Mouse (Mus musculus): ENCODE measurements at regions not wholly inside any gene's neighbourhood (a gene's known extent, or its start where the extent isn't known, plus 50 kb on each side); places are given as distances from the start of the nearest gene placed in this dataset.

DNA sequence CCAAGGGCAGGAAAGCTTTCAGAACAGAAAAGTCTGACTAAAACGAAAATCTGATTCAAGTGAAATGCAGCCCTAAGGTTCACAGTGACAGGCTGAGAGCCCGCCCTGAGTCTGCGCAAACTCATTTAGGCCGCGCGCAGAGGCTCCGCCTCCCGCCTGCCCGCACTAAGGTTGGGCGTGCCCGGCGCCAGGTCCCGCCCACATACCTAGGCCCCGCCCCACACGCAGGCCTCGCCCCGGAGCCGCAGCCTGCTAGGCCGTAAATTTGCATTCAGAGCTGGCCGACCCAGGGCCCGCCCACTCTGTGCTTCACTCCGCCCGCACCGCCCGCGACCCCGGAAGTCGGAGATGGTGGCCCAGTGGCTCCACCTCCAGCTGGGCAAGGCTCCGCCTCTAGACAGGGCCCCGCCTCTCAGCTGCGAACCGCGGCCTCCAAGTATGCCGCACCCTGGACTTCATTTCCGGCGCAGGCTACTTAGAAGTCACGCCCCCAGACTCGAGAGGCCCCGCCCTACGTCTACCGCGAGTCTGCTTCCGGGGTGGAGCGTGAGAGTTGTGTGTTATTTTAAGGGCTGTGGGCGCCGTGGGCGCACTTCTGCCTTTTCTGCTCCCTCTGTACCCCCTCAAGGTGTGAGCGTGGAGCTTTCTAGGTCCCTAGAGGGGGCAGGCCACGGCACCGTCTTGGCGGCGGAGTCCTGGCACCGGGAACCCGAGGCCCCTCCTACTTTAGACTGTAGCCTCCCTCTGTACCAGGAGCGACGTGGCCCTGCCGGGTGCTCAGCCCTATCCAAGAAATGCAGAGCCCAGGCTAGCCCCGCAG is 52.3 kb upstream of the Wnt7b start:
- DNase-seq, result peak; percentile 99

DNA sequence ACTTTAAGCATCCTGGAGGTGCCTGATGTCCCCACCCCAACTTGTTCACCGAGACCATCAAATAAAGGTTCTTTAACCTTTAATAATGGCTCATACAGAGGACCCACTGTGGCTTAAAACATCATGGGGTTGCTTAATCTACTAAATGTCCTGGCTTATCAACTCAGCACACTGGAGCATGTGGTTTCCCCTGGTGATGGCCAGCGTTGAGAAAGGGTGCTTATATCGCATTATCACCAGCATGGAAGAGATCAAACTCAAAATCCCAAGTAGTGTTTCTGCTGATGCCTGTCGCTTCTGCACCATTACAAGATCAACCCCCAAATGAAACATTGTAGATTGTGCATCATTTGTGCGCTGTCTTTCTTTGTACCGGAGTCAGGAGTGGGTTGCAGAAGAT is 53.2 kb upstream of the Wnt7b start:
- no peak for DNase-seq

DNA sequence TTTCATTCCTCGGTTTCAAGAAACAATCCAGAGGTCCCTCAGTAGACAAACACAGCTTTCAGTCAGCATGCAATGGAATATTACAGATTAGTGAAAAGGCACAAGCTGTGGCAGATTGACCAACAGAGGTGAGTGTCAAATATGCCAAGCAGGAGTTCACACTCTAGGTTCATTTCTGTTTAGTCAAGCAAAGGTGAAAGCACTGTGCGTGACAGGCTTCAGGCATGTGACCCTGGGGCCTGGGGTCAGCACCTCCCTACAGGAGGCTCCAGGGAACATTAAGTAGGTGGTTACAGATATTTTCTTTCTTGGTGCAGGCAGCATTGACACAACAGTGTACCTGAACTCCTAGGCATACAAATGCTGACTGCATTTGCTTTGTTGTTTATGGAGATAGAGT is 57.3 kb upstream of the Wnt7b start:
- DNase-seq, result no peak

DNA sequence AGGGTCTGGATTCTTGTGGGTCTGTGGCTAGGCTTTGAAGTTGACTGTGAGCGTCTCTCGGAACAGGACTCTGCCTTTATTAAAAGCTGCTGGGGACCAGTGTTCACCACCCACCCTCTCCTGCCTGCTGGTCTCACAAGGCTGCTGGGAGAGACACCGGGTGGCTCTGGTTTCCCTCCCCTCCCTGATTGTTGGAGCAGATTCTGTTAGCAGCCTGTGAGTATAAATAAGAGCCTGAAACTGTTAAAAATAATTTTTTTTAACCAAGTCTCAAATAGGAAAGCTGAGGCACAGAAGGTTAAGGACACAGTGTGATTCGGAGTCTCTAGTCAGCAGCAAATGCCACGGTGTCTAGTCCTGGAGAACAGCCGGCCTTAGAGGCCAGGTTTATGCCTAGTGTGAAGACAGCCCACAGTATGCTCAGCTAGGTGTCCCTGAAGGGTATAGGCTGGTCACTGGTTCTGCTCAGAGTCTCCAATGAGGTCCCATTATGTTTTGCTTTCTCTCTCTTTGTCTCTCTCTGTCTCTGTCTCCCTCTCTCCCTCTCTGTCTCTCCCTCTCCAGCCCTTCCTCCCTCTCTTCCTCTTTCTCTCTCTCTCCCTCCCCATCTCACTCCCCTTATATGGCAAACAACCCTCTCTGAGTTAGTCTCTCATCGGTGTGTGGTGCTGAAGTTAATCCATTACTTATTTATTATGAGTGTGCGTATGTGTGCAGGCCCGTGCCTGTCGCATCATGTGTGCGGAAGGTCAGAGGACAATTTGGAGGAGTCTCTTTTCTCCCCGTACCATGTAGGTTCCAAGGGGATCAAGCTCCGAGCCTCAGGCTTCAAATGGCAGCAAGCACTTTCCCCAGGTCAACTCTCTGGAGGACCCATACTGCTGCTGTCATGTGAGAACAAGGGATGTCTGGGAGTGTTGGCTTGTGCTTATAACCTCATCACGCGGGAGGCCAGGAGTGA is 59.1 kb upstream of the Wnt7b start:
- no peak for DNase-seq

DNA sequence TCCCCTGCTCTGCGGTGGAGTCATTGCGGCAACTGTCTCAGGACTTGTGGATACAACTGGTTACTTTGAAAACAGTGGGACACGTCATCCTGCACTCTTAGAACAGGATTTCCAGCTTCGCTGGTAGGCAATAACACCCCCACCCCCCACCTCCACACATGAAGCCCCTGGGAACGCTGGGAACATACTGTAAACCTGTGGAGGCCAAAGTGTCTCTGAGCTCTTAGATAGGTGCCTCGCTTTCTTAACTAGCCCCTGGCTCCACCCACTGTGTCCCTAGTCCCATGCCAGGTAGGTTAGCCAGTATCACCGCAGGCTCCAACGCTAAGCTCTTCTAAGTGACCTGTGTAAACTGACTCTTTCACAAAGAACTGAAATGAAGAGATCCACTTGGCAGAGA is 63.1 kb upstream of the Wnt7b start:
- no peak for DNase-seq

DNA sequence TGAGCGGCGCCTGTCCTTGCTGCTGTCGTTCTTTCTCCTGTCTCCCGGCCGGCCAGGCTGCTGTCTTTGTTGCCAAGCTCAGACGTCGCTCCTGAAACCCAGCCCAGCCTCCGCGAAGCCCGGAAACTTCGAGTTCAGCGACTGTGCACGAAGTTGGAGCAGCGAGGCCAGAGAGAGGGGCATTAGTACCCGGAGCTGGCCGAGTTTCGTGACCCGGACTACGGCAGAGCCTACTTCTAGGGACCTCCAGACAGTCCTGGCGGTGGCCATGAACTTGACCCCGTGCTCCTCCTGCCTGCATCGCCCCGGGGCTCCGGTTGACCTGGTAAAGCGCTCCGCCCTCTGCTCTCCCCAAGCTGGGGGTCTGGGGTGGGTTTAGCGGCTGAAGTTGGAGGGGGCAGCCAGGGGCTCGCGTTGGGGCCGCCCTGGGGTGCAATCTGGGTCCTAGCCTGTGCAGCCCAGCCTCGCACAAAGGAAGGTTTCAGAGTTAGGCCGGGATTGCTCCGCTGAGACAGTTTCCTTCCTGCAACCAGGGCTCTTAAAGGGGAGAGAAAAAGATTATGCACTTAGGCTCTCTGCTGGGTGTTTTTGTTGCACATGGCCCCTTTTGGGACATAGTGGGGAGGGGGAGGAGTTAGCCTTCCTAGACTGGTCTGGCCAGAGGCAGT is 63.8 kb upstream of the Wnt7b start:
- peak; percentile 67 for DNase-seq

DNA sequence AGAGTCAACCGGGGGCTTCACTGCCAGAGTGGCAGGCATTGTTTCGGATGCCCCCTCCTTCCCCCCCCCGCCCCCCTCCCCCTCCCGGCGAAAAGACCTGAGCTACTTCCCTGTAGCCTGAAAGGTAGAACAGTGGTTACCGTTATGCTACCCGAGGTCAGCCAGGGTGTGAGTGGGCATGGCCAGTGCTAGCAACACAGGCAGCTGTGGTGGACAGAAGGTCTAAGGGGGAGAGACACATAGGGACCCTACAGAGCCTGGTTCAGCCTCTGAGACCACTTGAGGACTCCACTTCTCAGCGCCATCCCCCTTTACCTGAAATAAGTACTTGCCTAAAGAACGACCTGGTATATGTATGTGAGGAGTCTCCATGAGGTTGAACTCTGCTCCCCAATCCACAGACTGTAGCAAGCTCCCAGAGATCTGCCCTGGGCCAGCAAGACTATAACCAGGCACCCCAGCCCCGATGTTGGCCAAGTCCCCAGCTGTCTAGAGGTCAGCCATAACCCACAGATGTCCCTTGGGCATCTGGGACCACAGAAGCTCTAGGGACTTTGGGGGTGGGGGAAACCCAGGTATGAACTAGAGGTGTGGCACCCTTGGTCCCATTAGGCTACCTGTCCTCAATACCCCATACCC is 64.5 kb upstream of the Wnt7b start:
- DNase-seq, result no peak

DNA sequence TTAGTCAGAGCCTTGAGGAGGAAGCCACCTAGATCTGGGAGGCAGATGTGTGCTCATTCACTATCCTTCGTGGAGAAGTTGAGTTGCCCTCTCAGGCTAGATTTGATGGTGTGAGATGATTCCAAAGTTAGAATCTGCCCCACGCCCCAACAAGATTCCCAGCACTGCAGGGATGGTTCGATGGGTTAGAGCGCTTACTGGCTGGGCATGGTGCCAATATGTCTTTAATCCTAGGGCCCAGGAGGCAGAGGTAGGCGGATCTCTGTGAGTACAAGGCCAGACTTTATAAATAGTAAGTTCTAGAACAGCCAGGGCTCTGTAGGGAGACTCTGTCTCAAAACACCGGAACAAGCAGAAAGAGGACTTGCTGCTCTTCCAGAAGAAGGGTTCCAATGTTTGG is 65.3 kb upstream of the Wnt7b start:
- no peak for DNase-seq

DNA sequence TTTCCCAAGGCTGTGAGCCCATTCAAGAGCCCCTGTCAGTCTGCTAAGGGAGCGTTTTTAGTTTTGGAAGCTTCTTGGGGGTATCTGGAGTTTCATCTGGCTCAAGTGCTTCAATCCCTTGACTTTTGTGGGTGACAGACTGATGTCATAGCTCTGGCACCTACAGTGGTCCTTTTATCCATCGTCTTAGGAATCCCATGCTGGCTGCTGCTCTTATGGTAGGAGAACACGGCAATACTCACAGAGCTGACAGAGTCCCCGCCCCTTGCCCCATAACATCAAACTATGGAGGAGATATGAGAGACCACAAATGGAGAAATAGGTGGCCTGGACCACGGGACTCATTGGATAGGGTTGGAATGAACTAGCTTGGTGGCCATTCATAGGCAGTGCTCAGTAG is 68.0 kb upstream of the Wnt7b start:
- DNase-seq, result no peak

DNA sequence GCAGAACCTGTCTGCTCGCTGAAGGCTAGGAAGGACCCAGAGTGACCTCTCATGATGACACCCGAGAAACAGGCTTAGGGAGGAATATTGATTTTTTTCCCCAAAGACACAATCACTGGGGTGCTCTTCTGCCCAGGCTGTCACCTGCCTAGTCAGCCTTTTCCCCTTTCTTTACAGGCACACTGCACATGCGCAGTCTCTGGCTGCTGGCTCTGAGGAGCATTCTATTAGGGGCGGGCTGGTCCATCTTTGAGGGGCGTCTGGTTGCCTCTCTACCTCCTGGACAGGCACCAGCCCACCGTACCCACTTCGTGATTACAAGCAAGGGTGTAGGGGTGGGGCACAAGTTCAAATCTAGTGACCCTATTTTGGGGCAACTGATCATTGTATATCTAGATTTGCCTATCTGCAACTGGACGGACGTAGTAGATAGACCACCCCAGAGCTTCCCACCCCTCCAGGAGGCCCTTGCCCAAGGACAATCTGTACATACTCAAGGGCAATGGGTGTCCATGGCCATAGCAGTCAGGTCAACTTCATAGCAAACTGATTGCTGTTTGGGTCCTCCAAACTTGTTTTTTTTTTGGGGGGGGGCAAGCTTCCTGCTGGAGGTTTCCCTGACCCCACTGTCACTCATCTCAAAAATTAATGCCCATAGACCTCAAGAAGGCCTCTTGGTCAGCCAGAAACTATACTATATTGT is 69.6 kb upstream of the Wnt7b start:
- no peak for DNase-seq

DNA sequence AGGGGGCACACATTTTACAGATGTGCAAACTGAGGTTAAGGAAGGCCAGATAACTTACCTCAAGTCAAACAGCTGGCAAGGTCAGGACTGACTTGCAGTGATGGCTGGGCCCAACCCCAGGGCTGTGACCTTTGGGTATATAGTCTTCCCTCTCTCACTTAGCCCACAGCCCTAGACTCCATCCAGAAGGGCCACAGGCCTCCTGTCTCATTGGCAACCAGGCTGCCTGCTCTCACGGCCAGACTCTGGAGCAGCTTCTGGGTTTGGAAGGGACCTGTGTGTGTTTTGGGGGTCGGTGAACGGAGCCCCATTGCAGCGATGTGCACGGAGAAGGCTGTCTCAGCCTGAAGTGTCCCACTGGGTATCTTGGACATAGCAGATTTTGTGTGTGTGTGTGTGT is 70.2 kb upstream of the Wnt7b start:
- no peak for DNase-seq

DNA sequence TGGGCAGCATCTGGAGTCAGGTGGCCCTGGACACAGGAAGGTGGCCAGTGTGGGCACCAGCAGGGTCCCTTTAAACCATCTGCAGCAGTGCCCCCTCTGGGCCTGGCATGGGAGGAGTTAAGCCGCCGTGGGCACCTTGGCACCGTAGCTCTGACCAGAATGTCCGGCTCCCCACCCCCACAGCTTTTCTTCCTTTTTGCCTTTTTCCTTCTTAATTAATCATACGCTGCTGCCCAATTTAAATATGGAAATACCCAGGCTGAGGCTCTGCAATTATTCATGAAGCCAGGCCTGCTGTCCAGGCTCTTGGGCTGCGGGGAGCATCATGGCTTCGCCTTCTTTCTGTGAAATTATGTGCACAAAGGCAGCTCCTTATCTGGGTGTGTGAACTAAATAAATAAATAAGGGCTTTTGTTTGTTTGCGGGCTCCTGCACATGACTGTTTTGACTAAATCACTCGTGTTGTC is 70.6 kb upstream of the Wnt7b start:
- peak; percentile 71 for DNase-seq

DNA sequence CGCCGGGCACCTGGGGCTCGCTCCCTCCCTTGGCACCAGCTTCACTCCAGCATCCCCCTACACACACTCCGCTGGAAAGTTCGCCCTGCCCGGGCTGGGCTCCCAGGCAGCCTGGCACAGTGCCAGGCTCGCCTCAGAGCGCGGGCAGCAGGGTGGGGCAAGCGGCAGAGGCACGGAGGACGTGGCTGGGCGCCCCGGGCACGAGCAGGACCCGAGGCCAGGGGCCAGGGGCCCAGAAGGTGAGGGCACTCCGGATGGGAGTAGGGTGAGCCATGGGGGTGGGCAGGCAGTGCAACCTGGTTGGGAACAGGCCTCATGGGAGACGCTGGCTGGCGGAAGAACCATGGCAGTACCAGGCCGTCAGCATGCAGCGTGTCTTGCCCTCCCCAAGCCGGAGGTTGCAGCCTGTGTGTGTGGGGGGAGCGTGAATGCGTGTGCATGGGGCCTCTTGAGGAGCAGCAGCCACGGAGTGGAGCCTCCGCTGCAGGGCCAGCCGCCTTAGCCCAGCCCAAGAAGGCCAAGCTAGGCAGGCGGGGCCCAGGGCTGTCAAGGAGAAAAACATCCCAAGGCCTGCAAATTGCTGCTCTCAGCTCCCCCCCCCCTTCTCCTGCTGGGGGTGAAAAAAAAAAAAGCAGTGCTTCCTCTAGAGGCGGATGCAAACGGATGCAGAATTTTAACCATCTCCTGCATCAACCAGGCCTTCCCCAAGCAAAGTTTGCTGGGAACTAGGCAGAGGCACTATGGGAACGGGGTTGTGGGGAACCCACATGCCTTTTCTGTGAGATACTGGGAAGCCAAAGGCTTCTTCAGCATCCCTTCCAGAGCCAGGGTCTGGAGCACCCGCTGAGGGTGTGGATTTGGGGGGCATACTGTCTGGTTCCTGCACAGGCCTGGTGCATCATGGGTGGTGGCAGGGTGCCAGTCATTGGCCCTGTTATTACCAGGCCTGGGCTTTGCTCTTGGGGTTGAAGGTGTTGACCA is 71.4 kb upstream of the Wnt7b start:
- peak; percentile 88 for DNase-seq

DNA sequence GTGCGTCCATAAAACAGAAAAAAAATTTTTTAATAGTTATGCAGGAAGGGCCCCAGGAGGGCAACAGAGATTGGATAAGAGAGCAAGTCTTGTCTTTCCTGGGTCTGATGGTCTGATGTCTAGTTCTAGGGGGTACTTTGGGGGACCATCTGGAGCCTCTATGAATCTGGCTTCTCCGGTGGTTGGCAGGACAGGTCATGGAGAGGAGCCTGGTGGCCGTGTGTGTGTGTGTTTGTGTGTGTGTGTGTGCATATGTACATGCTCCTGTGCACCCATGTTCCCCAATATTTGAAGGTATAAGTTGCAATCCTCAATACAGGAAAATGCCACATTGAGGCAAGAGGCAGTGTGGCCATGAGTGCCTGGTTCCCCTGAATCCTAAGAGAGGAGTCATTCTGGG is 72.5 kb upstream of the Wnt7b start:
- DNase-seq, result no peak

DNA sequence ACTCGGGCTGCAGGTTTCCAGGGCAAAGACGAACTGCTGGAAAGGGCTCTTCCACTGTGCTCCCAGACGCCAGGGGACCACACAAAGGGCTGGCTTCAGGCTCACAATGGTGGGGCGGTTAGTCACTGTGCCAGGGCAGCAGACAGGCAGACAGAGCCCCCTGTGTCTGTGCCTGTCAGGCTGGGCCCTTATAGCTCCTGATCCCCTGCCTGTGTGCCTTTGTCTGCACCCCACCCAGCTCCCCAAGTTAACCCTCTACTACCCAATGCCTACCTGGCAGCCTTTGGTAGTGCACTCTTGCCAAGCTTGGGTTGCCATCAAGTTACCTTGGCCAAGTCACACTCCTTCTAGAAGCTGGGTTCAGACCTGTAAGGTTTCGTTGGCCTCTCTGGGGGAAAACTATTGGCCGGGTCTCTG is 73.5 kb upstream of the Wnt7b start:
- DNase-seq, result peak; percentile 78

DNA sequence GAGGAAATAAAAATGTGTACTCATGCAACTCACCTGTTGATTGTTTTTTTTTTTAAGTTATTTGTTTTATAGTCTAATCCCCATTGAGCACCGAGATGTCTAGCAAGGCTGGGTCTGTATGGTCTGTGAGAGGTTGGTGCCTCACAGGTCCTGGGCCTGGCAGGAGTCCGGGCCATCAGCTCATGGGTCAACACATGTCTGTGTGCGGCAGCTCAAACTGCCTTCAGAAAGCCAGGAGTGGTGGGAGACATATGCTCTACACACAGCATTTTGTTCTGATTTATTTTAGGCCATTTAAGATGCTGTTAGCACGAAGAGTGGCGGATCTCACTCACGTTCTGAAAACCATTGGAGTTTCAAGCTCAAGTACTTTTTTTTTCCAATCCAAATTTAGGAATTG is 74.6 kb upstream of the Wnt7b start:
- no peak for DNase-seq

DNA sequence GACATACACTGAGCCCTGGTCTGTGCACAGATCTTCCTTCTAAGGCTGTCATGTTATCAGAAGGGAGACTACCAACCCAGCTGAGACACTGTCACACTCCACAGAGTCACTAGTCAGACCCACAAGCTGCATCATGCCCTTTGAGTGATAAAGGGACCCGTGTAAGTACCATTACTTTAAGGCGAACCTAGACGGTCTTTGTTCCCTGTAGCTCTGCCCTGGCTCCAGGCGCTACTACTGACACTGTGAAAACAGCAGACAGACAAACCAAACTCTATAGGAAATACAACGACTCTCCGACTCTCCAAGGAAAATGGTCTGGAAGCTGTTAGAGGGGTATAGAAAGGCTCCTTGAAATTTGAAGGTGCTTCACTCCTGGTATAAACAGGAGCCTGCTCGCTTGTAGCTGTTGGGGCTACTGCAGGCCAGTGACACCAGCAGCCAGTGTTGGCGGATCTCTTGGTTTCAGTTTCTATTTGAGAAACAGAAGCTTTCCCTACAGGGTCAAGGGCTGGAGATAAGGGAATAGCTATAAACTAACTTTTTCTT is 75.2 kb upstream of the Wnt7b start:
- no peak for DNase-seq

DNA sequence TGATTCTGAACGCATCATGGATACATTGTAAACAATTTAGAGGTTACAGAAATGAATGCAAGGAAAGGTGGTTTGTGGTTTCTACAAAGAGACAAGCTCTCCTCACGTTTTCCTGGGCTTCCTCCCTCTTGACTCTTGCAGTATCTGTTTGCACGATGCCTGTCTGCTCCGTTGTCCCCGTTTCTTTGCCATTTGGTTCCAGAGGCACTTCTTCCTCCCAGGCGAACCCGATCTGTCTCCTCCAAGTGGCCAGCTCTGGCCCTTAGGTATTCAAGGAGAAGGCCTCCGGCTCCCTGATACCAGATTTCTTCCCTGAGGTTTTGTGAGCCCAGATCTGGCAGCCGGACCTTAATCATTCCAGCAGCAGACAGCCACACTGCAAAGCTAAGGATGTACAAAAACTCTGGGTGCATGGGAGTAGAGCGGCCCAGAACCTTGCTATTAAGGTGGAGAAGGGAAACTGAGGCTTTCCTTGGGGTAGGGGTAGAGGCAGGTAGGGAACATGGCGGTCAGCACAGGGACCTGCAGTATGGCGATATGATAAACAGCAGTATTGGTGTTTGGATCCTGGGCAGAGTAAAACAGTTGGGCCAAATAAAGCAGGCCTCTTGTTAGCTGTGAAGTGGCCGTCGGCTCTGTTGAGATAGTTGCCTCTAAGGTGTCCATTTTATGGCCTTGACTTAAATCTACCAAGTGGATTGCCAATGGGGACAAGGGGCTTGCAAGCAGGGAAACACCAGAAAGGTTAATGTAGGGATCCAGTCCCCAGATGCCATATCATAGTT is 76.0 kb upstream of the Wnt7b start:
- DNase-seq, result no peak

DNA sequence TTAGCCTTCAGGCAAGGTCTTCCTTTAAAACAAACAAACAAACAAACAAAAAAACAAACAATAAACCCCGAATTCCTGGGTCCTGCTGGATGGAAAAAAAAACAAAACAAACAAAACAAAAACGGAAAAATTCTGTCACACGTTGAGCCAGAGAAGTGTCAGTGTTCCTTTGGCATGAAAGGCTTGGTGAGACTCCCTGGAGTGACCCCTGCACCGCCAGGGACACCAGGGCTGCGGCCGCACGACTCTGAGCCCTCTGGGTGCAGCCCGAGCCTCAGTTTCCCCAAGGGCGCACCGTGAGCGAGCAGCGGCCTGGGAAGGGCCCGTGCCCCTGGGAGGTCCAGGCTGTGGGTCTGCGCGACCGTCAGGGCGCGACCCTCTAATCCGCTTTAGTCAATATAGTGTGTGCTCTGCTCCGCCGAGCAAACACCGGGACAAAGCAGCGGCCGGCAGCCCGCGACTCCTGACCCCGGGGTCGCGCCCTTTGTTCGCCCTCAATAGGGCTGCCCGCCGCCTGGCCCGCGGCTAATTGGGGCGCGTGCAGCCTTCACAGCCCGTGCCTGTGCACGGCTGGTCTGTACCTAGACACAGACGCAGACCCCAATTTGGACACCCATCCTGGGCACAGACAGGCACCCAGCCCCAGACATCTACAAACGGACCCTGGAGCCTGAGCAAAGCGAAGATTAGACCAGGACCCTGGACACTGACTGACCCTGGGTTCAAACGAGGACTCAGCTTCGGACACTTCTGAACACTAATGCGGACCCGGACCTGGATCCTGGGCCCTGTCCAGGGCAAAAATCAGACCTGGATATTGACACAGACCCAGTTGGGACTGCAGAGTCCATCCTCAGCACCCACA is 74.0 kb upstream of the Ppara start:
- DNase-seq, result peak; percentile 43
